Mouse (Mus musculus): ENCODE results near the gene Adgrl3. TPM values are rescaled to one million over a fixed set of nuclear protein-coding genes. Genes with fewer than 3 reads are reported as not detected.

Gene Adgrl3
- polyA plus RNA-seq, 1 experiment from 2014 or later = 64.6 TPM

GRCm38 (mm10) chr5:81077990-81078389, 58.1 kb downstream of the Adgrl3 start:
- no peak overlapping the region for H3K4me2 ChIP-seq
- no peaks in the 10 kb centered on the region for H3K27me3 ChIP-seq
- H3K9me3 ChIP-seq = no peaks in the 10 kb centered on the region
- WGBS = 86% methylated on average over 1 of the region's 1 CpGs
- no peak overlapping the region for H3K9ac ChIP-seq
- ATAC-seq (ENCODE audit: low FRiP score) = no peak
- no peaks in the 10 kb centered on the region for H3K36me3 ChIP-seq
- no peak overlapping the region for H3K27ac ChIP-seq
- H3K4me1 ChIP-seq (replicated peaks) = 0 out of 2 replicates have a peak, but pooled peaks cover 9% of the 10 kb centered on the region
- no peak overlapping the region for H3K4me3 ChIP-seq

GRCm38 (mm10) chr5:81083698-81084360, 63.9 kb downstream of the Adgrl3 start:
- Histone ChIP-seq H3K4me3 (no peak overlapping the region), H3K9ac (no peak overlapping the region), H3K9me3 (no peaks in the 10 kb centered on the region), H3K36me3 (no peaks in the 10 kb centered on the region), H3K4me1 (replicated peaks) (no peaks in the 10 kb centered on the region; the same call in 1 of the 2 replicates), H3K27ac (no peak overlapping the region), H3K4me2 (no peak overlapping the region), H3K27me3 (no peaks in the 10 kb centered on the region)
- no peak for ATAC-seq (ENCODE audit: low FRiP score)
- 83% methylated on average over 5 of the region's 5 CpGs for WGBS

GRCm38 (mm10) chr5:81085152-81085551, 65.2 kb downstream of the Adgrl3 start:
- H3K9ac ChIP-seq = no peak overlapping the region
- ATAC-seq (ENCODE audit: low FRiP score) = no peak
- no peak overlapping the region for H3K27ac ChIP-seq
- no peak overlapping the region for H3K4me2 ChIP-seq
- WGBS = 58% methylated on average over 4 of the region's 4 CpGs
- no peak overlapping the region for H3K4me3 ChIP-seq
- no peaks in the 10 kb centered on the region for H3K9me3 ChIP-seq
- no peaks in the 10 kb centered on the region for H3K27me3 ChIP-seq
- H3K4me1 ChIP-seq (replicated peaks) = no peaks in the 10 kb centered on the region; the same call in 1 of the 2 replicates
- no peaks in the 10 kb centered on the region for H3K36me3 ChIP-seq

GRCm38 (mm10) chr5:81088667-81089066, 68.7 kb downstream of the Adgrl3 start:
- WGBS = 76% methylated on average over 2 of the region's 2 CpGs
- no peaks in the 10 kb centered on the region for H3K9me3 ChIP-seq
- no peaks in the 10 kb centered on the region for H3K27me3 ChIP-seq
- no peak overlapping the region for H3K4me2 ChIP-seq
- no peaks in the 10 kb centered on the region for H3K36me3 ChIP-seq
- H3K4me1 ChIP-seq (replicated peaks) = no peaks in the 10 kb centered on the region; the same call in 1 of the 2 replicates
- ATAC-seq (ENCODE audit: low FRiP score) = no peak
- no peak overlapping the region for H3K9ac ChIP-seq
- H3K27ac ChIP-seq = no peak overlapping the region
- no peak overlapping the region for H3K4me3 ChIP-seq

- Histone ChIP-seq H3K27me3 (no peaks in the 10 kb centered on the region), H3K4me2 (no peak overlapping the region), H3K27ac (no peak overlapping the region), H3K36me3 (no peaks in the 10 kb centered on the region), H3K9ac (no peak overlapping the region), H3K9me3 (no peaks in the 10 kb centered on the region), H3K4me3 (no peak overlapping the region), H3K4me1 (replicated peaks) (no peaks in the 10 kb centered on the region; the same call in none of the 2 replicates)
- no peak for ATAC-seq (ENCODE audit: low FRiP score)
- 90% methylated on average over 3 of the region's 3 CpGs for WGBS
Observed at GRCm38 (mm10) chr5:81094618-81095017, 74.7 kb downstream of the Adgrl3 start.

GRCm38 (mm10) chr5:81097131-81097530, 77.2 kb downstream of the Adgrl3 start:
- WGBS = 94% methylated on average over 4 of the region's 4 CpGs
- Histone ChIP-seq H3K27ac (no peak overlapping the region), H3K9ac (no peak overlapping the region), H3K36me3 (no peaks in the 10 kb centered on the region), H3K9me3 (no peaks in the 10 kb centered on the region), H3K4me1 (replicated peaks) (peaks cover 5% of the 10 kb centered on the region), H3K27me3 (no peaks in the 10 kb centered on the region), H3K4me3 (no peak overlapping the region), H3K4me2 (no peak overlapping the region)
- no peak for ATAC-seq (ENCODE audit: low FRiP score)

GRCm38 (mm10) chr5:81107431-81107830, 87.5 kb downstream of the Adgrl3 start:
- no peak overlapping the region for H3K9ac ChIP-seq
- no peak overlapping the region for H3K4me3 ChIP-seq
- H3K4me2 ChIP-seq = no peak overlapping the region
- no peaks in the 10 kb centered on the region for H3K4me1 ChIP-seq (replicated peaks)
- no peak overlapping the region for H3K27ac ChIP-seq
- no peaks in the 10 kb centered on the region for H3K36me3 ChIP-seq
- ATAC-seq (ENCODE audit: low FRiP score) = no peak
- H3K9me3 ChIP-seq = no peaks in the 10 kb centered on the region
- no peaks in the 10 kb centered on the region for H3K27me3 ChIP-seq
- 96% methylated on average over 1 of the region's 1 CpGs for WGBS

DNA sequence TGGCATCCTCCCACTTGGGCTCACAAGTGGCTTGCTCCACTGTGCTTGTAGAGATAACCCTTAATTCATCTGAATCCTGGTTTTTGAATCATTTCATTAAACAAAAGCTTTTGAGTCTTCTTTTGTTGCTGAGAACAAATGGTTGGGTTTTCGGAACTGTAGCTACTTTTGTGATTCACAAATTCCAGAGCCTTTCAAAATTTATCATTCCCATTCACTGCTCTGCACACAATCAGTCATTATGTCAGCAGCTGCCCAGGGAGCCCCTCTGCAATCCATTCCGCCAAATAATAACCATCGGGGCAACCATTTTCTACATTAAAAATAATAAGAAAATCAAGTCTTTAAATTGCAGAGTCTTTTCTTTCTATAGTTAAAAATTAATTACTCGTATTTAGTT, 104.5 kb downstream of the Adgrl3 start:
- H3K4me2 ChIP-seq = no peak overlapping the region
- H3K4me1 ChIP-seq (replicated peaks) = no peaks in the 10 kb centered on the region; the same call in none of the 2 replicates
- no peaks in the 10 kb centered on the region for H3K9me3 ChIP-seq
- no peak overlapping the region for H3K9ac ChIP-seq
- H3K27ac ChIP-seq = no peak overlapping the region
- WGBS = 19% methylated on average over 4 of the region's 4 CpGs
- no peak overlapping the region for H3K4me3 ChIP-seq
- H3K36me3 ChIP-seq = no peaks in the 10 kb centered on the region
- no peaks in the 10 kb centered on the region for H3K27me3 ChIP-seq
- ATAC-seq (ENCODE audit: low FRiP score) = no peak

DNA sequence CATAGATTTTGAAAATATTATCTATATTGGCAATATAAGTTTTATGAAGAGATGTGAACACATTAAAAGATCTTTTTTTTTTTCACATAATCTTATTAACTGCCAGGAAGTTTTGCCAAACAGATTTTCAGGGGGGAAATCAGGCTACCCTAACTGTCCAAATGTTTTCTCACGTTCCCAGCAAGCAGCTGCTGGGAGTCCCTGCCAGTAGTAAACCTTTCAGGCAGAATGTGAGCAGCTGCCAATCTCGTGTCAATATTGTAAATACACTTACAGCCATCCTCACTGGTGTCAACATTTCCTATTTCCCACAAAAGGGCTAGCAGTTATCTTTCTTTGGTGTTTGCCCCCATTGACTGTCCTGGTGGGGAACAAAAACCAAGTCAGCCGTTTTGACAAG, 107.7 kb downstream of the Adgrl3 start:
- Histone ChIP-seq H3K36me3 (no peaks in the 10 kb centered on the region), H3K27me3 (no peaks in the 10 kb centered on the region), H3K4me1 (replicated peaks) (peaks cover 4% of the 10 kb centered on the region), H3K9me3 (no peaks in the 10 kb centered on the region), H3K4me3 (no peak overlapping the region), H3K9ac (no peak overlapping the region), H3K4me2 (no peak overlapping the region), H3K27ac (no peak overlapping the region)
- no peak for ATAC-seq (ENCODE audit: low FRiP score)
- 49% methylated on average over 3 of the region's 3 CpGs for WGBS

- Histone ChIP-seq H3K4me3 (no peak overlapping the region), H3K9me3 (no peaks in the 10 kb centered on the region), H3K27me3 (no peaks in the 10 kb centered on the region), H3K27ac (no peak overlapping the region), H3K4me1 (replicated peaks) (peaks cover 4% of the 10 kb centered on the region; the same call in 1 of the 2 replicates), H3K4me2 (no peak overlapping the region), H3K9ac (no peak overlapping the region), H3K36me3 (no peaks in the 10 kb centered on the region)
- no peak for ATAC-seq (ENCODE audit: low FRiP score)
- WGBS = 69% methylated on average over 1 of the region's 1 CpGs
Observed at GRCm38 (mm10) chr5:81136394-81136793, 116.5 kb downstream of the Adgrl3 start.

DNA sequence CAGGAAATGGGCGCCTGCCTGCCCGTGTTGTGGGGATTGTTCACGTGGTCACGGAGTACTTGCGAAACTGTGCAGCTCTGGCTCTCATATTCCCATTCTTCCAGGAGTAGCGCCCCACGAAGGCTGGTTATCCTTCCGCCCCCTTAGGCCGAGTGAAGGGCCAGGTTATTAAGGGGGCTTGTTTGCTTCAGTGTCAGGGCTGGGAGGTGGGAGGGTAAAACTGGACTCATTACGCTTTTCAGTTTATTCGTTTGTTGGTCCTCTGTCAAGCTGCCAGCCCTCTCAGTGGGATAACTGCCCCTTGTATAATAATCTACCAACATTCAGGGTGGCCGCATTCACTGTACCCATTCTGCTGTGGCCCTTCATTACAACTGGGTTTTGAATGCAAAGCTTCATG, 135.9 kb downstream of the Adgrl3 start:
- peaks cover 21% of the 10 kb centered on the region for H3K4me1 ChIP-seq (replicated peaks)
- H3K27me3 ChIP-seq = no peaks in the 10 kb centered on the region
- H3K4me3 ChIP-seq = no peak overlapping the region
- no peak overlapping the region for H3K9ac ChIP-seq
- no peaks in the 10 kb centered on the region for H3K9me3 ChIP-seq
- no peaks in the 10 kb centered on the region for H3K36me3 ChIP-seq
- 43% methylated on average over 12 of the region's 12 CpGs for WGBS
- no peak overlapping the region for H3K27ac ChIP-seq
- no peak overlapping the region for H3K4me2 ChIP-seq
- ATAC-seq (ENCODE audit: low FRiP score) = peak; percentile 46

DNA sequence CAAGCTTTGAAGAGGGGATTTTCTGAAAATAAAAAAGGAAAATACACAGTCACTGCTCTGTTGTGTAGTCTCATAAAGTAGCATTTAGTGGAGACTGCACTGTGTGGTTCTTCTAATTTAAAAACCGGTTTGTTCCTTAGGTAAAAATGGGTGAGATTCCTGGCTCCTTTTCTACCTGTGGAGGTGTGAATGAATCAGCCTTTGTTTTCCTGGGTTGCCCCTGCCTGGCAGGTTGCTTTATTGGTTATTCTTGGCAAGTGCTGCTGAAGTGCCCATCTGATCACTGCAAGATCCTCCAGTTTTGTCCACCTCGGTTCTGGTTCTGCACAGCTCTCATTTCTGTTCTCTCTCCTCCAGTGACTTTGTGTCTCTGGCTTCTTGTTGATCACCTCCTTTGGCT, 136.3 kb downstream of the Adgrl3 start:
- no peaks in the 10 kb centered on the region for H3K36me3 ChIP-seq
- H3K4me3 ChIP-seq = no peak overlapping the region
- peaks cover 21% of the 10 kb centered on the region for H3K4me1 ChIP-seq (replicated peaks)
- no peak overlapping the region for H3K9ac ChIP-seq
- WGBS = 28% methylated on average over 2 of the region's 2 CpGs
- no peaks in the 10 kb centered on the region for H3K27me3 ChIP-seq
- ATAC-seq (ENCODE audit: low FRiP score) = no peak
- peak overlapping the region; percentile 25; the same call in 1 of the 2 replicates for H3K27ac ChIP-seq
- no peaks in the 10 kb centered on the region for H3K9me3 ChIP-seq
- no peak overlapping the region for H3K4me2 ChIP-seq

- Histone ChIP-seq H3K4me1 (replicated peaks) (peaks cover 21% of the 10 kb centered on the region), H3K36me3 (no peaks in the 10 kb centered on the region), H3K9me3 (no peaks in the 10 kb centered on the region), H3K4me2 (no peak overlapping the region), H3K27ac (peak overlapping the region; percentile 25; the same call in 1 of the 2 replicates), H3K4me3 (no peak overlapping the region), H3K27me3 (no peaks in the 10 kb centered on the region), H3K9ac (no peak overlapping the region)
- no peak for ATAC-seq (ENCODE audit: low FRiP score)
- 24% methylated on average over 5 of the region's 5 CpGs for WGBS
Observed at GRCm38 (mm10) chr5:81156796-81157195, 136.9 kb downstream of the Adgrl3 start.
